Mouse (Mus musculus) stomach, postnatal 0 days (tissue): ENCODE data around the gene Rnf182.

ENCODE experiments used
- CTCF ChIP-seq: IDR thresholded peaks from 2 replicates; pipeline ENCODE4 v1.5.1; 2016; ENCODE audit warnings: antibody characterized with exemption, low read depth, mild to moderate bottlenecking, moderate library complexity
- EP300 ChIP-seq: optimal IDR thresholded peaks from 2 replicates; pipeline ENCODE3; 2016; ENCODE audit warnings: antibody characterized with exemption

DNA sequence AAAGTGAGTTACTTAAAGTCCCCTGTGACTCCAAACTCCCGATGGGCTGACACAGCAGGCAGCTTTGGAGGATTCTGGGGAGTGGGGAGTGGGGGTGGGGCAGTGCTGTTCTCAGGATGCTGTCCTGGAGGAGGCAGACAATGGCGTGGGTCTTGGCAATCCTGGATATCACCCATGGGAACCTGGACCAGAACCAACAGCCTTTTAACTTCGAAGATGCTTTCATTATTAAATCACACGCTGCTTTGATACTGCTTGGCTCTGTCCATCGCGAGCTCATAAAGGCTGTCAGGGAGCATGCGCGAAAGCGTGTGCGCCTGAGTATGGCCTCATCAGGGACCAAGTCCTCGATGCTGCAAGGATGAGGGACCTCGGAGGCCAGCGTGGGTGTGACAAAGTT lies 12.5 kb upstream of the Rnf182 start:
- TF ChIP-seq CTCF, result no peak
- TF ChIP-seq EP300, result no peak
